8 mouse cellular contexts compared by ENCODE assay signal in genomic region chr2:122637526-122637997, GRCm38 (mm10). TPM values are rescaled to one million over a fixed set of nuclear protein-coding genes. Genes with fewer than 3 reads are reported as not detected.
DNase-seq lines count a peak whose midpoint lies in the region; ATAC-seq lines count a peak whose summit lies in the region.

No protein-coding gene starts in this region.

- H3K4me1 ChIP-seq in hindbrain, embryonic 16.5 days (ENCODE audit: control insufficient read depth, insufficient read depth, low read depth, low read length), result peaks cover 5% of the 10 kb centered on the region

- no peak overlapping the region for H3K27ac ChIP-seq in hindbrain, embryonic 16.5 days (ENCODE audit: low read depth, low read length)

- H3K9ac ChIP-seq in hindbrain, embryonic 16.5 days (ENCODE audit: low read depth, low read length), result peak overlapping the region; percentile 47

- no peaks in the 10 kb centered on the region for H3K9me3 ChIP-seq in hindbrain, embryonic 16.5 days (ENCODE audit: control insufficient read depth, low read length)

- H3K27me3 ChIP-seq in hindbrain, embryonic 16.5 days (replicated peaks; ENCODE audit: control insufficient read depth, insufficient read depth, low read length), result 0 out of 2 replicates have a peak, but pooled peaks cover 2% of the 10 kb centered on the region

- 2% methylated on average over 36 of the region's 36 CpGs for WGBS in hindbrain, embryonic 16.5 days

- peak overlapping the region; percentile 77 for H3K4me2 ChIP-seq in hindbrain, embryonic 16.5 days (ENCODE audit: low read length)

- DNase-seq in ZHBTc4 (ENCODE audit: low read depth, low spot score), result peak; percentile 85
- DNase-seq in cerebellum, postnatal 4 days (ENCODE audit: low spot score in 2 of 2), result peak; percentile 61 to 79
- DNase-seq in gastrocnemius, adult 8-10 months (ENCODE audit: low spot score in 2 of 2), result peak; percentile 50 to 56
- peak; percentile 48 to 50 for DNase-seq in left cerebral cortex, postnatal 36 days (ENCODE audit: low spot score in 2 of 2)
- peak; percentile 54 to 73 for DNase-seq in right cerebral cortex, postnatal 10 days (ENCODE audit: low spot score in 2 of 2)
- peak; percentile 77 for DNase-seq in urinary bladder, postnatal 14 days (ENCODE audit: low spot score)

- peak overlapping the region; percentile 46 for H3K4me3 ChIP-seq in hindbrain, embryonic 16.5 days (ENCODE audit: low read length)

- peak; percentile 84 for ATAC-seq in hindbrain, embryonic 16.5 days
- ATAC-seq in megakaryocyte-erythroid progenitor cell, adult 5-6 weeks (replicated peaks; ENCODE audit: low FRiP score, low TSS enrichment, poor library complexity, severe bottlenecking), result peak; percentile 87

- intact Hi-C loops in left cerebral cortex, postnatal 36 days (cut with DNase I), result loop anchor here (10.0 kb wide), 1 partner anchor 117 kb away; no protein-coding TSS in a partner anchor

- H3K36me3 ChIP-seq in hindbrain, embryonic 16.5 days (ENCODE audit: control insufficient read depth, insufficient read depth, low read length), result peaks cover 10% of the 10 kb centered on the region; the same call in 1 of the 2 replicates

RNA-seq across cellular contexts. Expression of gene AA467197, which starts 0.8 kb away (rescaled TPM):
- under 1 TPM in 1 of 4 experiments, not detected in 3; 0.38 TPM for total RNA-seq in gastrocnemius, adult 8-10 months (2022)
- 0.69 and 0.91 TPM in 2 replicates for polyA plus RNA-seq in hindbrain, embryonic 16.5 days (2015; fragmentation: Nextera tagmentation; extraction: Ambion mirVana)
- total RNA-seq in left cerebral cortex, postnatal 36 days (2021), result under 1 TPM in 1 of 2 experiments, not detected in 1; 0.79 TPM
- not detected in 2 replicates for total RNA-seq in megakaryocyte-erythroid progenitor cell, adult 5-6 weeks (2014; fragmentation: Nextera tagmentation)
- 2.2 and 2.6 TPM in 2 replicates for total RNA-seq in megakaryocyte-erythroid progenitor cell, adult 5-6 weeks (2017)

RNA-seq across cellular contexts. Expression of gene Gatm, which starts 26.5 kb away (rescaled TPM):
- 1 to 10 TPM; 2.4 to 4.4 (median 3.9) TPM for total RNA-seq in gastrocnemius, adult 8-10 months (2022)
- polyA plus RNA-seq in hindbrain, embryonic 16.5 days (2015; fragmentation: Nextera tagmentation; extraction: Ambion mirVana), result 59.9 and 61.8 TPM in 2 replicates
- total RNA-seq in left cerebral cortex, postnatal 36 days (2021), result 10 to 100 TPM; 55.3 to 61.9 TPM
- 154 and 166 TPM in 2 replicates for total RNA-seq in megakaryocyte-erythroid progenitor cell, adult 5-6 weeks (2014; fragmentation: Nextera tagmentation)
- total RNA-seq in megakaryocyte-erythroid progenitor cell, adult 5-6 weeks (2017), result 110 and 122 TPM in 2 replicates

Comparison
In these comparisons a context has a peak if more than half of its experiments do, and no peak if none do; other contexts are left out.
1. RNA of gene Gatm, which starts 26.5 kb away (total RNA-seq): 110 to 166 TPM in megakaryocyte-erythroid progenitor cell, adult 5-6 weeks and 55.3 to 61.9 TPM in left cerebral cortex, postnatal 36 days; 2.4 to 4.4 TPM in gastrocnemius, adult 8-10 months; every median in the first group is over 10 times any median in the second.
2. Peak in every context shown above with its lines, with median percentiles within 50 percentile points of each other: DNase-seq.